Mouse (Mus musculus): ENCODE results near the gene Slc34a3. TPM values are rescaled to one million over a fixed set of nuclear protein-coding genes. Genes with fewer than 3 reads are reported as not detected.

Slc34a3 gene
- polyA plus RNA-seq, 1 experiment from 2014 or later: not detected

DNA sequence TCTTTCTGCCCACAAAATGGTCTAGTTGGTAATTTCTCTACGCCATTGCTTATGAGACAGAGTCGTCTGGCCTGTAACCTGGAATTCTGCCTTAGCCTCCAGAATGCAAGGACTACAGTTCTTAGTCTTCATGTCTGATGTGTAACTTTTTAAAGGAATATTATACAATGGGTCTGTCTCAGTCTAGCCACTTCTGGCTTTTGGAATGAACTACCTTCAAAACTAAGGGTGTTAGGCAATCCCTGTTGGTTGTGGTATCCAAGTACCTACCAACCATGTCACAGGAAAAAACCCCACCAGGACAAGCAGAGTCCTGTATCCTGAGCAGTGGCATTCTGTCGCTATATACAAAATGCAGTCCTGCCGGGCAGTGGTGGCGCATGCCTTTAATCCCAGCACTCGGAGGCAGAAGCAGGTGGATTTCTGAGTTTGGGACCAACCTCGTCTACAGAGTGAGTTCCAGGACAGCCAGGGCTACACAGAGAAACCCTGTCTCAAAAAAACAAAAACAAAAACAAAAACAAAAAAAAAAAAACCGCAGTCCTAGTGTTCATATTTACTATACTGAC lies 8.3 kb downstream of the Slc34a3 start:
- ATAC-seq (ENCODE audit: low read depth): no peak
- Histone ChIP-seq H3K4me3 (ENCODE audit: low read depth, low read length) (peak overlapping the region; percentile 55; the same call in 1 of the 2 replicates), H3K9me3 (ENCODE audit: control insufficient read depth, low read length) (no peaks in the 10 kb centered on the region), H3K9ac (ENCODE audit: low read depth, low read length) (0 out of 2 replicates have a peak overlapping the region, but pooled peaks have one; percentile 71), H3K27me3 (replicated peaks; ENCODE audit: control insufficient read depth, insufficient read depth, low read length) (no peaks in the 10 kb centered on the region), H3K4me1 (ENCODE audit: control insufficient read depth, insufficient read depth, low read length) (peaks cover 17% of the 10 kb centered on the region), H3K36me3 (ENCODE audit: control insufficient read depth, insufficient read depth, low read length) (peaks cover 10% of the 10 kb centered on the region), H3K27ac (replicated peaks; ENCODE audit: low read depth, low read length) (peak overlapping the region; percentile 97), H3K4me2 (ENCODE audit: low read depth, low read length) (peak overlapping the region; percentile 50)
- DNase-seq (ENCODE audit: low spot score): no peak
- 70% methylated on average over 8 of the region's 8 CpGs for WGBS

DNA sequence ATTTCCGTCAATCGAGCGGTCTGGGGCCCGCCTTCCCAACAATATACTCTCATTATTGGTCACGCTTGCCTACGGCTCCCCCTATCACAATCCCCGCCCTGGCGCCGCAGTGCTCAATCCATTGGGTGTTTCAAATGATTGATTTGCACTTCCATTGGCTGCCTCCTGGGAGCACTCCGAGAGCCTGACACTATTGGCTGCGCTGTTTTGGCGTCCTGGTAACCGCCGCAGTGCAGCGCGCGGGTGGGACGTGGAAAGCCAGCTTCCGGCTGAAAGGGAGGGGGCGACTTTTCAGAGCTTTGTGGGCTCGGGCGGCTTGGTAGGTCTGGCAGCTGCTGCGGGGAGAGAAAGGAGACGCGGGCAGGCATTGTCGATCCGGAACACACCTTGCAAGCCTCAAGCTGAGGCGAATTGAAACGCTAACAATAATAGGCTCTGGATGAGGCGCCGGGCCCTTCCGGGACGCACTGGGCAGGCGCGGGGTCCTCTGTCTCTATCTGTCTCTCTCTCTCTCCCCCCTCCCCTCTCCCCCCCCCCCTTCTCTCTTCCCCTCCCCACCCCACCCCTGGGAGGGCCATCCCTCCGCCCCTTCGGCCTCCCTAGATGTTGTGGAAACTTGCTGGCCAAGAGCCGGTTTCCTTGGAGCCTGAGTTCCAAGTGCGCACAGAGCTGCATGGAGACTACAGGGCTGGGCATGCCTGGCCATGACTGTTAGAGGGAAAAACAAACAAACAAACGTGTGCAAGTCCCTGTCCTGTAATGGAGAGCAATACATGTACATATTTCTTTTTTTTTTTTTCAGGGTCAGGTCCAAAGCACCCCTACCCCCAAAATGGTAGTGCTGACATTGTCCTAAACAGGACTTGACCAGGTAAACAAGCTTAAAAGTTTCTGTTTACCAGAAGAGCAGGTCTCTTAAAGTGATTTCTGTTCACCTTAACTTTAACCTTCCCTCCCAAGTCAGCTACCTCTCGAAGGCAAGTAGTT lies 9.1 kb downstream of the Slc34a3 start:
- H3K27ac ChIP-seq (replicated peaks; ENCODE audit: low read depth, low read length): peak overlapping the region; percentile 97
- H3K4me3 ChIP-seq (ENCODE audit: low read depth, low read length): peak overlapping the region; percentile 55
- 2% methylated on average over 32 of the region's 41 CpGs for WGBS
- H3K9ac ChIP-seq (ENCODE audit: low read depth, low read length): peak overlapping the region; percentile 71
- H3K9me3 ChIP-seq (ENCODE audit: control insufficient read depth, low read length): no peaks in the 10 kb centered on the region
- no peaks in the 10 kb centered on the region for H3K27me3 ChIP-seq (replicated peaks; ENCODE audit: control insufficient read depth, insufficient read depth, low read length)
- H3K4me2 ChIP-seq (ENCODE audit: low read depth, low read length): peak overlapping the region; percentile 50
- peaks cover 10% of the 10 kb centered on the region for H3K36me3 ChIP-seq (ENCODE audit: control insufficient read depth, insufficient read depth, low read length)
- DNase-seq (ENCODE audit: low spot score): peak; percentile 100
- H3K4me1 ChIP-seq (ENCODE audit: control insufficient read depth, insufficient read depth, low read length): peaks cover 17% of the 10 kb centered on the region
- peak; percentile 97 for ATAC-seq (ENCODE audit: low read depth)

DNA sequence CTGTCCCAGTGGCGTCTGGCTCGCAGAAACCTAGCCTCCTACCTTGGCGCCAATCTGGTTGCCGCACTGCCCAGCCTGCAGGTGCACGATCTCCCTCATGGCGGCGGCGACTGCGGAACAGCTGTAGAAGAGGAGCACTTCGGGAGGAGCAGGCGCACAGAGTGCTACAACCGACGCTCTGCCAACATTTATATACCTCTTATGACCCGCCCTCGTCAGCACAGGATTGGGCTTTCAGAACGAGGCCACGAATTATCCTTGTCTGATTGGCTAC lies 9.7 kb downstream of the Slc34a3 start, which contains the start of gene Tubb4b:
Gene Tubb4b (minus strand): TSS at position 211 of the 274 bp plus-strand sequence.
- DNase-seq (ENCODE audit: low spot score) (no peak), ATAC-seq (ENCODE audit: low read depth) (no peak)
- under 1% methylated on average over 12 of the region's 17 CpGs for WGBS
- no peaks in the 10 kb centered on the region for H3K27me3 ChIP-seq (replicated peaks; ENCODE audit: control insufficient read depth, insufficient read depth, low read length)
- no peaks in the 10 kb centered on the region for H3K9me3 ChIP-seq (ENCODE audit: control insufficient read depth, low read length)
- peak within 1 kb of the TSS; percentile 89 for H3K9ac ChIP-seq (ENCODE audit: low read depth, low read length)
- H3K4me3 ChIP-seq (ENCODE audit: low read depth, low read length): peak within 1 kb of the TSS; percentile 91
- H3K36me3 ChIP-seq (ENCODE audit: control insufficient read depth, insufficient read depth, low read length): peaks cover 10% of the 10 kb centered on the region
- peaks cover 17% of the 10 kb centered on the region for H3K4me1 ChIP-seq (ENCODE audit: control insufficient read depth, insufficient read depth, low read length)
- H3K4me2 ChIP-seq (ENCODE audit: low read depth, low read length): peak within 1 kb of the TSS; percentile 94
- H3K27ac ChIP-seq (replicated peaks; ENCODE audit: low read depth, low read length): peak within 1 kb of the TSS; percentile 97

DNA sequence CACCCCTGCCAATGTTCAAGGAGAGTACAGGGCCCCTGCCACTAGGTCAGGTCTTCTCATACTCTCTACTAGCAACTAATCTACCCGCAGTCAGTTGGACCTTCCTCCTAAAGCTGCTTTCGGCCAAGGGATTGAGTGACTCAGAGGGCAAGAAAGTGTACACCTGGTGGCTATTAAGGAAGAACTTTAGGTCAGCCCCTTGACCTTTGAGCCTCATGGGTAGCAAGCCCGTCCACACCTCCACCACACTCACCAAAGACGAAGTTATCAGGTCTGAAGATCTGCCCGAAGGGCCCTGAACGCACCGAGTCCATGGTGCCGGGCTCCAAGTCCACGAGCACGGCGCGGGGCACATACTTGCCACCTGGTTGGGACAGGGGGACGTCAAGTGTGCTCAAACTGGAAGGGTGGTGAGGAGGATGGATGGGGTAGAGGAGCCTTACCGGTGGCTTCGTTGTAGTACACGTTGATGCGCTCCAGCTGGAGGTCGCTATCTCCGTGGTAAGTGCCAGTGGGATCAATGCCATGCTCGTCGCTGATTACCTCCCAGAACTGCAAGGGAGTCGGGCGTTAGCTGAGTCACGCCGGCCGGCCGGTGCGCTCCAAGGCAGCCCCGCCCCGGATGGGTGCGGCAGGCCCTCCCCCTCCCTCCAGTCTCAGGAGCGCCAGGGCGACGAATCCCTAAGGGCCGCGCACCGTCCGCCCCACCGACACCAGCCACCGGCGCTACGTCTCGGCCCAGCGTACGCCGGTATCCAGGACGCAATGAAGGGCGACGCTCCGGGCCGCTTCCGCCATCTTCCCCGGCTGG lies 10.3 kb downstream of the Slc34a3 start:
- peak; percentile 10 for ATAC-seq (ENCODE audit: low read depth)

DNA sequence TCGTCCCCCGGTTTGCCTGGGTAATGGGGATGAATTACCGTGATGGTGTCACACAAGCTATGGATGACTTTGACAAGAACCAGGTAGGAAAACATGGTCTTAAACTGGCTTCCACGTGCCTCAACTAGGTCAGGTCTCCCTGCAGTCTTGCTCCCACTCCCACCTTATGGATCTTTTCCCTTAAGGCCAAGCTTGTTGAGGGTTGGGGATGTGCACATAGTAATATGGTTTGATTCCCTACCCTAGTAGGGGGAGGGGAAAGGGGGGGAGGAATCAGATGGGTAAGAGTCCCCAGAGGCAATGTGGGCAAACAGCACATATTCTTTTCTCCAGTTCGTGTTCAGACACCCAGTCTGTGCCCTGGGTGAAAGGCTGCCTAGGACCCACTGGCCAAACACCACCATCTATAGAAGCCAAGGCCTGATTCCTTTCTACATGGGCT lies 12.8 kb downstream of the Slc34a3 start:
- Histone ChIP-seq H3K27me3 (replicated peaks; ENCODE audit: control insufficient read depth, insufficient read depth, low read length) (no peaks in the 10 kb centered on the region), H3K36me3 (ENCODE audit: control insufficient read depth, insufficient read depth, low read length) (peaks cover 10% of the 10 kb centered on the region), H3K4me2 (ENCODE audit: low read depth, low read length) (no peak overlapping the region), H3K9ac (ENCODE audit: low read depth, low read length) (no peak overlapping the region), H3K4me3 (ENCODE audit: low read depth, low read length) (no peak overlapping the region), H3K27ac (replicated peaks; ENCODE audit: low read depth, low read length) (no peak overlapping the region), H3K9me3 (ENCODE audit: control insufficient read depth, low read length) (no peaks in the 10 kb centered on the region), H3K4me1 (ENCODE audit: control insufficient read depth, insufficient read depth, low read length) (peaks cover 11% of the 10 kb centered on the region; the same call in 1 of the 2 replicates)
- 71% methylated on average over 5 of the region's 5 CpGs for WGBS
- ATAC-seq (ENCODE audit: low read depth) (no peak), DNase-seq (ENCODE audit: low spot score) (no peak)

More for the DNA sequence above, 10.3 kb downstream of the Slc34a3 start:
- Histone ChIP-seq H3K9ac (ENCODE audit: low read depth, low read length) (peak overlapping the region; percentile 89), H3K36me3 (ENCODE audit: control insufficient read depth, insufficient read depth, low read length) (peaks cover 10% of the 10 kb centered on the region), H3K4me3 (ENCODE audit: low read depth, low read length) (peak overlapping the region; percentile 91), H3K27me3 (replicated peaks; ENCODE audit: control insufficient read depth, insufficient read depth, low read length) (no peaks in the 10 kb centered on the region), H3K4me2 (ENCODE audit: low read depth, low read length) (peak overlapping the region; percentile 94), H3K9me3 (ENCODE audit: control insufficient read depth, low read length) (no peaks in the 10 kb centered on the region), H3K27ac (replicated peaks; ENCODE audit: low read depth, low read length) (peak overlapping the region; percentile 91), H3K4me1 (ENCODE audit: control insufficient read depth, insufficient read depth, low read length) (peaks cover 15% of the 10 kb centered on the region)
- peak; percentile 71 for DNase-seq (ENCODE audit: low spot score)
- WGBS: under 1% methylated on average over 49 of the region's 53 CpGs

DNA sequence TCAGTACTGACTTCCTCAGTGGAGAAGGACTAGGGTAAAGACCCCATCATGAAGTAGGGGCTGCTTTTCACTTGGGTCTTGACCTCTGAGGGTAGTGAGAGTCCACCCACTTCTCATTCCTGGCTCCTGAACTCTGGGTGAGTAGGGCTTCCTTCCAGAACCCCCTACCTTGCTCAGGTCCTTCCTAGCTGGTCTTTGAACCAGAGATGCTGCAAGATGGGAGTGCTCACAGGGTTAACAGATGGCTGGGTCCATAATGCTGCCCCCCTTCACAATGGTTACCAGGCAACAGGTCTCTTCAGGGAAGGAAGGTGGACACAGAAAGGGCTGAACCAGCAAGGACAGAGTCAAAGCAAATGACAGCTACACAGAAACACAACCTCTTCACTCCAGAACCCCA lies 15.7 kb downstream of the Slc34a3 start, which contains the start of gene Fam166a:
Gene Fam166a (plus strand): TSS at position 301 of the 400 bp plus-strand sequence.
- Histone ChIP-seq H3K27me3 (replicated peaks; ENCODE audit: control insufficient read depth, insufficient read depth, low read length) (no peaks in the 10 kb centered on the region), H3K9me3 (ENCODE audit: control insufficient read depth, low read length) (no peaks in the 10 kb centered on the region), H3K36me3 (ENCODE audit: control insufficient read depth, insufficient read depth, low read length) (peaks cover 10% of the 10 kb centered on the region), H3K4me3 (ENCODE audit: low read depth, low read length) (no peak within 1 kb of the TSS), H3K4me1 (ENCODE audit: control insufficient read depth, insufficient read depth, low read length) (peaks cover 3% of the 10 kb centered on the region; the same call in 1 of the 2 replicates), H3K4me2 (ENCODE audit: low read depth, low read length) (no peak within 1 kb of the TSS), H3K27ac (replicated peaks; ENCODE audit: low read depth, low read length) (no peak within 1 kb of the TSS), H3K9ac (ENCODE audit: low read depth, low read length) (no peak within 1 kb of the TSS)
- DNase-seq (ENCODE audit: low spot score) (no peak), ATAC-seq (ENCODE audit: low read depth) (no peak)

DNA sequence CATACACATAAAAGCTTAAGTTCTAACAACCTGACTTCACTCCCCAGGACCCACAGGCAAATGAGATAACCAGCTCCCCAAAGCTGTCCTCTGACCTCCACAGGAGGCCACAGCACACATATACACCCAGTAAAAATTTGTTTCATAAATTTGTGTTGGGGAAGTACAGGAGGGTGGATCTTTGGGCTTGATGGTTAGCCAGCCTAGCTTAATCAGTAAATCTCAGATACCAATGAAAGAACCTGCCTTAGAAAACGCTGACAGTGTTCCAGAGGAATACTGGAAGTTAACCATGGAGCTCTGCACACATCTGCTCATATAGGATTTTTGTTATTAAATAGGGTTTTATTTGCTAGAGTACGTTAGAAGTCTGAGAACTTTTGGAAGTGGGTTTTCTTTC lies 16.5 kb downstream of the Slc34a3 start:
- no peak overlapping the region for H3K4me3 ChIP-seq (ENCODE audit: low read depth, low read length)
- no peak for ATAC-seq (ENCODE audit: low read depth)
- 51% methylated on average over 2 of the region's 2 CpGs for WGBS
- H3K4me2 ChIP-seq (ENCODE audit: low read depth, low read length): no peak overlapping the region
- H3K27me3 ChIP-seq (replicated peaks; ENCODE audit: control insufficient read depth, insufficient read depth, low read length): no peaks in the 10 kb centered on the region
- no peak overlapping the region for H3K27ac ChIP-seq (replicated peaks; ENCODE audit: low read depth, low read length)
- DNase-seq (ENCODE audit: low spot score): no peak
- no peaks in the 10 kb centered on the region for H3K4me1 ChIP-seq (ENCODE audit: control insufficient read depth, insufficient read depth, low read length)
- H3K9ac ChIP-seq (ENCODE audit: low read depth, low read length): no peak overlapping the region
- H3K9me3 ChIP-seq (ENCODE audit: control insufficient read depth, low read length): no peaks in the 10 kb centered on the region
- H3K36me3 ChIP-seq (ENCODE audit: control insufficient read depth, insufficient read depth, low read length): peaks cover 10% of the 10 kb centered on the region

DNA sequence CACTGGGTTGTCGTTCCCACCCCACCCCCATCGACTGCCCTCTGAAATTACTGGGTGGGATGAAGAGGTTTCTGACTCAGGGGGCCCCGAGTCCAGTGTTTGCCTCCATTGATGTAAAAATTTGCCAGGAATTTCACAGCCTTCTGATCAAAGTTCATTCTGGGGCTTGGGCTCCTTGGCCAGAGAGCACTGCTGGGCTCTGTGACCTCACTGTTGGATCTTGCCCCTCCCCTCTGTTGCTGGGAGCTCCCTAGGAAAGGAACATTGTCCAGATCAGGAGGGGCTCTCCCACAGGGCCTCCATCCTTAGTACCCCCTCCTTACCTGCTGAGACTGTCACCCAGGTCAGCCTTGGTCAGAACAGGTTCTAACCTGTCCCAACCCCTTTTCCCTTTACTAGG lies 19.7 kb downstream of the Slc34a3 start, which contains the start of gene Stpg3:
Gene Stpg3 (minus strand): TSS at position 194 of the 400 bp plus-strand sequence.
- no peaks in the 10 kb centered on the region for H3K9me3 ChIP-seq (ENCODE audit: control insufficient read depth, low read length)
- no peaks in the 10 kb centered on the region for H3K27me3 ChIP-seq (replicated peaks; ENCODE audit: control insufficient read depth, insufficient read depth, low read length)
- no peak for ATAC-seq (ENCODE audit: low read depth)
- no peak within 1 kb of the TSS for H3K4me2 ChIP-seq (ENCODE audit: low read depth, low read length)
- H3K27ac ChIP-seq (replicated peaks; ENCODE audit: low read depth, low read length): no peak within 1 kb of the TSS
- 68% methylated on average over 3 of the region's 3 CpGs for WGBS
- no peak within 1 kb of the TSS for H3K4me3 ChIP-seq (ENCODE audit: low read depth, low read length)
- peaks cover 11% of the 10 kb centered on the region for H3K4me1 ChIP-seq (ENCODE audit: control insufficient read depth, insufficient read depth, low read length)
- no peak within 1 kb of the TSS for H3K9ac ChIP-seq (ENCODE audit: low read depth, low read length)
- DNase-seq (ENCODE audit: low spot score): no peak
- no peaks in the 10 kb centered on the region for H3K36me3 ChIP-seq (ENCODE audit: control insufficient read depth, insufficient read depth, low read length)

Measured in embryonic facial prominence, embryonic 14.5 days (tissue).